Mouse (Mus musculus) kidney, adult 2 months (tissue): ENCODE measurements around the gene Trim25. TPM values are rescaled to one million over a fixed set of nuclear protein-coding genes. Genes with fewer than 3 reads are reported as not detected.

Experiments
- DNase-seq: peaks from one replicate; pipeline ENCODE4 v3.0.0; 2021
- H3K27ac ChIP-seq: fragments of 200-500 bp; 2 replicates; pipeline ENCODE4 v1.5.1; 2012; ENCODE audit warnings: low read depth, low read length, control low read depth, inconsistent platforms; ENCODE audit not compliant: insufficient read depth
- H3K27me3 ChIP-seq: fragments of 200-500 bp; replicated peaks from 2 replicates; pipeline ENCODE4 v1.6.1; 2012; ENCODE audit warnings: mild to moderate bottlenecking, moderate library complexity, low read length, inconsistent platforms; ENCODE audit not compliant: control insufficient read depth, insufficient read depth
- H3K36me3 ChIP-seq: fragments of 200-500 bp; 2 replicates; pipeline ENCODE4 v1.6.1; 2012; ENCODE audit warnings: mild to moderate bottlenecking, moderate library complexity, low read length, inconsistent platforms; ENCODE audit not compliant: control insufficient read depth, insufficient read depth
- H3K4me1 ChIP-seq: fragments of 200-500 bp; 2 replicates; pipeline ENCODE4 v1.6.1; 2011; ENCODE audit warnings: low read length; ENCODE audit not compliant: control insufficient read depth, insufficient read depth
- H3K4me3 ChIP-seq: fragments of 200-500 bp; 2 replicates; pipeline ENCODE4 v1.5.1; 2011; ENCODE audit warnings: mild to moderate bottlenecking, low read depth, low read length, control low read depth; ENCODE audit not compliant: insufficient read depth
- CTCF ChIP-seq: fragments of 200-500 bp; conservative IDR thresholded peaks from 2 replicates; pipeline ENCODE4 v1.5.1; 2011; ENCODE audit warnings: low read depth, mild to moderate bottlenecking, control low read depth, low read length, moderate library complexity, mixed read lengths; ENCODE audit not compliant: insufficient read depth, insufficient read length
- POLR2A ChIP-seq: fragments of 200-500 bp; IDR thresholded peaks from one replicate; pipeline ENCODE4 v1.6.1; 2011; ENCODE audit warnings: low read depth, low read length, control low read depth
- WGBS: fragments of 180-500 bp; shearing (Covaris S2); methylation state at CpG from one replicate; pipeline ENCODE4 v1.1.7; 2018; 5-methylcytosine and 5-hydroxymethylcytosine counted together
- polyA plus RNA-seq: library from polyadenylated mRNA; depleted of rRNA; stranded (reverse); fragments of >200 nt; gene quantifications from 2 replicates; pipeline ENCODE4 v1.2.3, GENCODE M21; 2012

Trim25 gene
- polyA plus RNA-seq, 1 experiment = 27.3 TPM

- no peak overlapping the region for H3K27ac ChIP-seq
- no peak overlapping the region for H3K4me3 ChIP-seq
- WGBS = 98% methylated on average over 3 of the region's 3 CpGs
- DNase-seq = no peak
- peaks cover 3% of the 10 kb centered on the region; the same call in 1 of the 2 replicates for H3K36me3 ChIP-seq
- H3K27me3 ChIP-seq = no peaks in the 10 kb centered on the region
- no peaks in the 10 kb centered on the region for H3K4me1 ChIP-seq
- TF ChIP-seq POLR2A = no peak
- no peak for TF ChIP-seq CTCF
Observed at GRCm38 (mm10) chr11:89046021-89046420, 46.8 kb downstream of the Trim25 start.

- Histone ChIP-seq H3K4me1 (no peaks in the 10 kb centered on the region), H3K4me3 (no peak overlapping the region), H3K27ac (no peak overlapping the region), H3K27me3 (no peaks in the 10 kb centered on the region), H3K36me3 (peaks cover 3% of the 10 kb centered on the region; the same call in 1 of the 2 replicates)
- TF ChIP-seq CTCF = no peak
- no peak for TF ChIP-seq POLR2A
- DNase-seq = no peak
- 75% methylated on average over 6 of the region's 6 CpGs for WGBS
Observed at GRCm38 (mm10) chr11:89051767-89052166, 52.6 kb downstream of the Trim25 start.

- TF ChIP-seq POLR2A (no peak), CTCF (no peak)
- no peak overlapping the region for H3K4me3 ChIP-seq
- H3K27ac ChIP-seq = no peak overlapping the region
- no peaks in the 10 kb centered on the region for H3K27me3 ChIP-seq
- no peak for DNase-seq
- H3K4me1 ChIP-seq = no peaks in the 10 kb centered on the region; the same call in 1 of the 2 replicates
- WGBS = 81% methylated on average over 13 of the region's 13 CpGs
- no peaks in the 10 kb centered on the region for H3K36me3 ChIP-seq
Observed at GRCm38 (mm10) chr11:89055931-89056690, 56.9 kb downstream of the Trim25 start.

GRCm38 (mm10) chr11:89058515-89059270, 59.5 kb downstream of the Trim25 start:
- Histone ChIP-seq H3K4me3 (no peak overlapping the region), H3K4me1 (no peaks in the 10 kb centered on the region; the same call in 1 of the 2 replicates), H3K27ac (no peak overlapping the region), H3K27me3 (no peaks in the 10 kb centered on the region), H3K36me3 (no peaks in the 10 kb centered on the region)
- peak; percentile 27 for DNase-seq
- 72% methylated on average over 11 of the region's 11 CpGs for whole genome bisulfite sequencing
- TF ChIP-seq POLR2A (no peak), CTCF (peak; percentile 53)

- H3K4me1 ChIP-seq = no peaks in the 10 kb centered on the region; the same call in 1 of the 2 replicates
- no peaks in the 10 kb centered on the region for H3K27me3 ChIP-seq
- no peak overlapping the region for H3K27ac ChIP-seq
- peak; percentile 26 for DNase-seq
- H3K4me3 ChIP-seq = peak overlapping the region; percentile 67
- WGBS = under 1% methylated on average over 33 of the region's 33 CpGs
- no peaks in the 10 kb centered on the region for H3K36me3 ChIP-seq
- no peak for TF ChIP-seq POLR2A
- no peak for TF ChIP-seq CTCF
Observed at GRCm38 (mm10) chr11:89059919-89060422, 60.8 kb downstream of the Trim25 start.

- Histone ChIP-seq H3K27ac (no peak overlapping the region), H3K4me3 (peak overlapping the region; percentile 67), H3K36me3 (no peaks in the 10 kb centered on the region), H3K27me3 (no peaks in the 10 kb centered on the region), H3K4me1 (no peaks in the 10 kb centered on the region; the same call in 1 of the 2 replicates)
- DNase-seq = peak; percentile 95
- no peak for TF ChIP-seq POLR2A
- WGBS = 1% methylated on average over 63 of the region's 63 CpGs
Observed at GRCm38 (mm10) chr11:89060423-89061089, 61.4 kb downstream of the Trim25 start.
